Mouse (Mus musculus) ES-E14 (cell line): ENCODE measurements at regions not wholly inside any gene's neighbourhood (a gene's known extent, or its start where the extent isn't known, plus 50 kb on each side); places are given as distances from the start of the nearest gene placed in this dataset.

ENCODE experiments used
- DNase-seq: peaks from one replicate; pipeline ENCODE4 v3.0.0-alpha.2; 2013; ENCODE audit warnings: low read depth, low spot score
- H3K27ac ChIP-seq: 2 replicates; pipeline ENCODE4 v1.5.1; 2012; ENCODE audit warnings: low read depth, mild to moderate bottlenecking, low read length, moderate library complexity, mixed read lengths; ENCODE audit not compliant: poor library complexity, insufficient read depth, severe bottlenecking
- H3K36me3 ChIP-seq: 2 replicates; pipeline ENCODE4 v1.6.1; 2012; ENCODE audit warnings: mild to moderate bottlenecking, low read length, moderate library complexity, mixed read lengths; ENCODE audit not compliant: control insufficient read depth, poor library complexity, insufficient read depth, severe bottlenecking
- H3K4me1 ChIP-seq, 2 experiments: fragments of 150-350 bp in 1 of 2; sonication (generic) in 1 of 2; 2 replicates each; pipeline ENCODE4 v1.6.1; 2012; ENCODE audit warnings: low read length in 2 of 2, mild to moderate bottlenecking in 1 of 2, mixed read lengths in 1 of 2; ENCODE audit not compliant: control insufficient read depth in 2 of 2, insufficient read depth in 2 of 2, poor library complexity in 1 of 2
- H3K4me3 ChIP-seq, 2 experiments: fragments of 150-350 bp in 1 of 2; sonication (generic) in 1 of 2; 2 replicates each; pipeline ENCODE4 v1.5.1; 2012; ENCODE audit warnings: low read length in 2 of 2, low read depth in 1 of 2, mild to moderate bottlenecking in 1 of 2, mixed read lengths in 1 of 2; ENCODE audit not compliant: insufficient read depth in 1 of 2, poor library complexity in 1 of 2, severe bottlenecking in 1 of 2
- H3K9ac ChIP-seq: 2 replicates; pipeline ENCODE4 v1.6.1; 2012; ENCODE audit warnings: low read depth, mild to moderate bottlenecking, low read length, mixed read lengths; ENCODE audit not compliant: poor library complexity, insufficient read depth, severe bottlenecking
- H3K9me3 ChIP-seq: fragments of 150-350 bp; sonication (generic); 2 replicates; pipeline ENCODE4 v1.6.1; 2012; ENCODE audit warnings: low read depth, mild to moderate bottlenecking, low read length; ENCODE audit not compliant: control insufficient read depth, insufficient read depth
- CHD2 ChIP-seq: IDR thresholded peaks from 2 replicates; pipeline ENCODE4 v1.6.1; 2014; ENCODE audit warnings: mild to moderate bottlenecking, low read depth, low read length, inconsistent platforms
- HCFC1 ChIP-seq: IDR thresholded peaks from 2 replicates; pipeline ENCODE4 v1.6.1; 2012; ENCODE audit warnings: low read length, inconsistent platforms, borderline replicate concordance; ENCODE audit not compliant: insufficient read depth
- MAFK ChIP-seq: IDR thresholded peaks from 2 replicates; pipeline ENCODE4 v1.6.1; 2014; ENCODE audit warnings: mild to moderate bottlenecking, low read depth, low read length, inconsistent platforms; ENCODE audit not compliant: insufficient read depth
- ZC3H11A ChIP-seq: IDR thresholded peaks from 2 replicates; pipeline ENCODE4 v1.6.1; 2012; ENCODE audit warnings: low read depth, mild to moderate bottlenecking, inconsistent platforms, low read length, borderline replicate concordance
- ZNF384 ChIP-seq: IDR thresholded peaks from 2 replicates; pipeline ENCODE4 v1.6.1; 2012; ENCODE audit warnings: low read depth, low read length, inconsistent platforms
- in situ Hi-C, 2 experiments: fragments of 600-800 bp; cut with MboI; formaldehyde crosslinking; loops; one replicate each; pipeline ENCODE4 v1.15.1; 2025; ENCODE audit warnings: low sequenced_read_pairs in 2 of 2, inconsistent platforms in 1 of 2; ENCODE audit not compliant: unreplicated experiment in 2 of 2

GRCm38 (mm10) chr2:107224679-107225078 is 65.8 kb upstream of the Kcna4 start:
- Histone ChIP-seq H3K9me3 (no peaks in the 10 kb centered on the region), H3K9ac (no peak overlapping the region), H3K4me1 (no peaks in the 10 kb centered on the region), H3K4me3 (no peak overlapping the region), H3K27ac (no peak overlapping the region), H3K36me3 (no peaks in the 10 kb centered on the region)
- no peak for DNase-seq
- TF ChIP-seq CHD2 (no peak), ZC3H11A (no peak), ZNF384 (no peak), MAFK (no peak), HCFC1 (no peak)
- in situ Hi-C loops, result no loop called here

DNA sequence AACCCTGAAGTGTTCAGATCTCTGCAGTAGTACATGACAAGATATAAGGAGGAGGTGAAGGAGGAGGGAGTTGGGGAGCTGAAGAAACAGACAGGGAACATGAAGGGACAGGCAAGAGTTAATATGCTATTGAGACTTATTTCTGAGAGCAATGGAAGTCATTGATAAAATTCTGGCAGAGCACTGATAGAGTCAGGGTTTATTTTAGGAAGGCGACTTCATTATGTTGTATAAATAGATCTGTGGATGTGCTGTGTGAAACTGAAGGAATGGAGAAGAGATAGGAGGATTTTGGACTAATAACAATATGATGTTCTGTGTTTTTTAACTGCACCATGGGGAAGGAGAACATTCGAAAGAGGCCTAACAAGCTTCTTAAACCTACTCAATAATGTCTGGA is 63.0 kb upstream of the Kcna4 start:
- H3K27ac ChIP-seq, result no peak overlapping the region

GRCm38 (mm10) chr2:107228287-107228686 is 62.2 kb upstream of the Kcna4 start:
- no peaks in the 10 kb centered on the region for H3K4me1 ChIP-seq
- TF ChIP-seq CHD2 (no peak), ZC3H11A (no peak), ZNF384 (no peak), MAFK (no peak), HCFC1 (no peak)
- no peak overlapping the region for H3K27ac ChIP-seq
- no peak for DNase-seq
- no peak overlapping the region for H3K4me3 ChIP-seq
- H3K9ac ChIP-seq, result no peak overlapping the region
- no peaks in the 10 kb centered on the region for H3K36me3 ChIP-seq
- in situ Hi-C loops, result no loop called here
- H3K9me3 ChIP-seq, result no peaks in the 10 kb centered on the region

More for the DNA sequence above, 63.0 kb upstream of the Kcna4 start:
- Histone ChIP-seq H3K9ac (no peak overlapping the region), H3K9me3 (no peaks in the 10 kb centered on the region), H3K4me3 (no peak overlapping the region), H3K4me1 (no peaks in the 10 kb centered on the region), H3K36me3 (no peaks in the 10 kb centered on the region)
- in situ Hi-C loops, result no loop called here
- TF ChIP-seq MAFK (no peak), HCFC1 (no peak), ZC3H11A (no peak), ZNF384 (no peak), CHD2 (no peak)
- DNase-seq, result no peak

GRCm38 (mm10) chr2:107231680-107232079 is 58.8 kb upstream of the Kcna4 start:
- Histone ChIP-seq H3K9ac (no peak overlapping the region), H3K4me3 (no peak overlapping the region), H3K4me1 (no peaks in the 10 kb centered on the region), H3K9me3 (no peaks in the 10 kb centered on the region), H3K36me3 (no peaks in the 10 kb centered on the region), H3K27ac (no peak overlapping the region)
- in situ Hi-C loops, result no loop called here
- TF ChIP-seq ZC3H11A, result no peak
- TF ChIP-seq CHD2, result no peak
- no peak for TF ChIP-seq HCFC1
- no peak for DNase-seq

- in situ Hi-C loops, result no loop called here
- no peak overlapping the region for H3K9ac ChIP-seq
- no peaks in the 10 kb centered on the region for H3K4me1 ChIP-seq
- H3K27ac ChIP-seq, result no peak overlapping the region
- no peak for DNase-seq
- TF ChIP-seq MAFK (no peak), HCFC1 (no peak), CHD2 (no peak), ZNF384 (no peak), ZC3H11A (no peak)
- H3K36me3 ChIP-seq, result no peaks in the 10 kb centered on the region
- H3K9me3 ChIP-seq, result no peaks in the 10 kb centered on the region
- H3K4me3 ChIP-seq, result no peak overlapping the region
Observed at GRCm38 (mm10) chr2:107232885-107233284, 57.6 kb upstream of the Kcna4 start.
